Mouse (Mus musculus): Measurements from ENCODE around the gene Syf2. TPM values are rescaled to one million over a fixed set of nuclear protein-coding genes. Genes with fewer than 3 reads are reported as not detected.
A peak's percentile ranks its signal among the peaks of the same experiment; 100 is the strongest.

The Syf2 gene
- total and polyA plus RNA-seq, 3 experiments, result 94.6 to 165 (median 103) TPM

DNA sequence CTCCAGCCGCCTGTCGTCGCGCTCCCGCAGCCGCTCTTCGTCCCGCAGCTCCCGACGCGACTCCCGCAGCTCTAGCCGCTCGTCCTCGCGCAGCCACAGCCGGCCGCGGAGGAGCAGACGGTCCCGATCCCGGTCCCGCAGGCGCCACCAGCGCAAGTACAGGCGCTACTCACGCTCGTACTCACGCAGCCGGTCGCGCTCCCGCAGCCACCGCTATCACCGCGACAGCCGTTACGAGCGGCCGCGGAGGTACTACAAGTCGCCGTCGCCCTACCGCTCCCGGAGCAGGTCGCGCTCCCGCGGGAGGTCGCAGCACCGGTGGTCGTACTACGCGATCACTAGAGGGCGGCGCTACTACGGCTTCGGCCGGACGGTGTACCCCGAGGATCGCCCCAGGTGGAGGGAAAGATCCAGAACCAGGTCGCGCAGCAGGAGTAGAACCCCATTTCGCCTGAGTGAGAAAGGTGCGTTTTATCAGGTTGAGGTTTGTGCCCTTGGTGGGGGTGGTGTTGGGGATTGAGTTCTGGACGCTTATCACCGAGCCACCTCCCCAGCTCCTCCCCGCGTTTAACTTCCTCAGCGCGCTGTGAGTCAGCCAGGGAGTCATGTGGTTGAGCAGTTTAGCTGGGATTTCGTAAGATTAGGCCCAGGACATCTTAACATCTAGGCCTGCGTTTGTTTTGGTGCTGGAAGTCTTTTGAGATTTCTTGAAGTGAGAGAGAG lies 6.5 kb upstream of the Syf2 start:
- Histone ChIP-seq H3K36me3 (ENCODE audit: control insufficient read depth in 1 of 2, insufficient read depth in 2 of 2, low read length in 2 of 2) (peaks cover 32 to 43% of the 10 kb centered on the region in 2 experiments), H3K9me3 (replicated peaks; ENCODE audit: insufficient read depth, low read length) (no peaks in the 10 kb centered on the region), H3K4me3 (ENCODE audit: control insufficient read depth in 1 of 2, insufficient read depth in 1 of 2, low read depth in 2 of 2, low read length in 2 of 2) (peak overlapping the region; percentile 60 to 91), H3K4me1 (ENCODE audit: control insufficient read depth in 1 of 2, insufficient read depth in 2 of 2, low read length in 2 of 2) (peaks cover 13 to 31% of the 10 kb centered on the region in 2 experiments), H3K27me3 (ENCODE audit: control insufficient read depth in 1 of 2, insufficient read depth in 2 of 2, low read length in 2 of 2) (no peaks in the 10 kb centered on the region), H3K79me2 (ENCODE audit: control insufficient read depth, insufficient read depth, low read length, poor library complexity) (peaks cover 30% of the 10 kb centered on the region), H3K9ac (ENCODE audit: control insufficient read depth, low read depth, low read length, poor library complexity, severe bottlenecking) (peak overlapping the region; percentile 95), H3K27ac (ENCODE audit: control insufficient read depth, low read depth, low read length) (peak overlapping the region; percentile 91)
- peak; percentile 95 for DNase-seq (ENCODE audit: low read depth, low spot score)
- TF ChIP-seq SMC3 (IDR thresholded peaks at IDR 0.05; ENCODE audit: low read depth, low read length), result no peak
- TF ChIP-seq BHLHE40 (IDR thresholded peaks at IDR 0.05; ENCODE audit: borderline replicate concordance, low read depth, low read length), result peak; percentile 60; the same call in 1 of the 2 replicates
- TF ChIP-seq KAT2A (conservative IDR thresholded peaks at IDR 0.05; ENCODE audit: low read depth, low read length), result no peak
- peak; percentile 81 for TF ChIP-seq MAX (IDR thresholded peaks at IDR 0.05; ENCODE audit: low read length)
- TF ChIP-seq CHD1 (IDR thresholded peaks at IDR 0.05; ENCODE audit: low read depth, low read length), result no peak; the same call in 1 of the 2 replicates
- peak; percentile 80 for TF ChIP-seq TBP (IDR thresholded peaks at IDR 0.05; ENCODE audit: low read depth, low read length)
- no peak; the same call in 1 of the 2 replicates for TF ChIP-seq POLR2AphosphoS5 (IDR thresholded peaks at IDR 0.05; ENCODE audit: borderline replicate concordance, low read depth, low read length)
- TF ChIP-seq ZNF384 (IDR thresholded peaks at IDR 0.05; ENCODE audit: low read depth, low read length), result no peak
- TF ChIP-seq ZMIZ1 (IDR thresholded peaks at IDR 0.05; ENCODE audit: low read depth, low read length), result peak; percentile 69; the same call in 1 of the 2 replicates
- TF ChIP-seq EP300 (IDR thresholded peaks at IDR 0.05; ENCODE audit: low read depth in 1 of 2, low read length in 2 of 2), result peak; percentile 75 to 83
- peak; percentile 95 for TF ChIP-seq SIN3A (IDR thresholded peaks at IDR 0.05; ENCODE audit: low read length)
- TF ChIP-seq ZKSCAN1 (IDR thresholded peaks at IDR 0.05; ENCODE audit: low read depth, low read length), result no peak
- 0 out of 2 replicates have a peak, but pooled peaks have one; percentile 71 for TF ChIP-seq MAZ (IDR thresholded peaks at IDR 0.05; ENCODE audit: low read depth, low read length)
- peak; percentile 38; the same call in 1 of the 2 replicates for TF ChIP-seq ELF1 (IDR thresholded peaks at IDR 0.05; ENCODE audit: low read depth, low read length)
- TF ChIP-seq MEF2A (IDR thresholded peaks at IDR 0.05; ENCODE audit: extremely low read depth, insufficient replicate concordance, low read depth, low read length, poor library complexity, severe bottlenecking), result no peak
- peak; percentile 84 for TF ChIP-seq GATA1 (IDR thresholded peaks at IDR 0.05; ENCODE audit: low read depth, low read length)
- no peak for TF ChIP-seq RAD21 (IDR thresholded peaks at IDR 0.05; ENCODE audit: low read depth, low read length)
- peak; percentile 88 for TF ChIP-seq ETS1 (IDR thresholded peaks at IDR 0.05; ENCODE audit: low read depth, low read length)
- peak; percentile 90 for TF ChIP-seq RCOR1 (IDR thresholded peaks at IDR 0.05; ENCODE audit: low read depth, low read length)
- TF ChIP-seq USF1 (IDR thresholded peaks at IDR 0.05; ENCODE audit: low read depth, low read length), result peak; percentile 86
- TF ChIP-seq ZC3H11A (IDR thresholded peaks at IDR 0.05; ENCODE audit: low read depth, low read length), result no peak
- TF ChIP-seq HCFC1 (IDR thresholded peaks at IDR 0.05; ENCODE audit: low read depth, low read length), result no peak; the same call in 1 of the 2 replicates
- TF ChIP-seq CHD2 (IDR thresholded peaks at IDR 0.05; ENCODE audit: low read length), result no peak; the same call in 1 of the 2 replicates
- no peak for TF ChIP-seq CTCF (IDR thresholded peaks at IDR 0.05 in 2 of 3, conservative IDR thresholded peaks at IDR 0.05 in 1 of 3; ENCODE audit: control insufficient read depth in 1 of 3, insufficient read depth in 1 of 3, low read depth in 2 of 3, low read length in 3 of 3, poor library complexity in 1 of 3, severe bottlenecking in 1 of 3)
- TF ChIP-seq JUND (IDR thresholded peaks at IDR 0.05; ENCODE audit: low read depth, low read length), result 0 out of 2 replicates have a peak, but pooled peaks have one; percentile 51
- no peak for TF ChIP-seq MYB (IDR thresholded peaks at IDR 0.05; ENCODE audit: low read depth, low read length)
- TF ChIP-seq UBTF (IDR thresholded peaks at IDR 0.05; ENCODE audit: borderline replicate concordance, insufficient read depth, low read depth, low read length), result no peak
- TF ChIP-seq NELFE (IDR thresholded peaks at IDR 0.05; ENCODE audit: low read depth, low read length), result peak; percentile 59
- TF ChIP-seq MXI1 (IDR thresholded peaks at IDR 0.05; ENCODE audit: low read depth, low read length), result peak; percentile 97
- TF ChIP-seq GABPA (IDR thresholded peaks at IDR 0.05; ENCODE audit: low read depth, low read length), result no peak
- 0 out of 2 replicates have a peak, but pooled peaks have one; percentile 25 for TF ChIP-seq POLR2AphosphoS2 (IDR thresholded peaks at IDR 0.05; ENCODE audit: low read length)
- peak; percentile 85 for TF ChIP-seq MYC (IDR thresholded peaks at IDR 0.05; ENCODE audit: low read depth, low read length)
- peak; percentile 37 to 69; a peak in 2 of 4 replicates for TF ChIP-seq POLR2A (IDR thresholded peaks at IDR 0.05; ENCODE audit: control insufficient read depth in 1 of 2, insufficient read depth in 1 of 2, low read depth in 1 of 2, low read length in 2 of 2, poor library complexity in 1 of 2)
- TF ChIP-seq E2F4 (IDR thresholded peaks at IDR 0.05; ENCODE audit: borderline replicate concordance, low read depth, low read length), result no peak
- TF ChIP-seq MAFK (IDR thresholded peaks at IDR 0.05; ENCODE audit: borderline replicate concordance, low read depth, low read length), result peak; percentile 31; the same call in 1 of the 2 replicates
- TF ChIP-seq USF2 (IDR thresholded peaks at IDR 0.05; ENCODE audit: borderline replicate concordance in 1 of 2, insufficient read depth in 1 of 2, low read depth in 1 of 2, low read length in 2 of 2), result no peak; a peak in 1 of 4 replicates

Data from MEL (cell line).